Comparison of ENCODE assay signal across 8 mouse cellular contexts in genomic region chr2:72149059-72149458, GRCm38 (mm10).
DNase-seq lines count a peak whose midpoint lies in the region; ATAC-seq and TF ChIP-seq lines count a peak whose summit lies in the region.

No protein-coding gene starts in this region.

- no peak overlapping the region for H3K9ac ChIP-seq in forebrain, embryonic 14.5 days (ENCODE audit: low read length)
- H3K9ac ChIP-seq in forebrain, embryonic 12.5 days = no peak overlapping the region
- H3K9ac ChIP-seq in kidney, postnatal 0 days (ENCODE audit: low read depth, low read length) = no peak overlapping the region

- no peaks in the 10 kb centered on the region for H3K9me3 ChIP-seq in forebrain, embryonic 14.5 days (replicated peaks; ENCODE audit: control insufficient read depth, low read length)
- H3K9me3 ChIP-seq in forebrain, embryonic 12.5 days = no peaks in the 10 kb centered on the region
- H3K9me3 ChIP-seq in kidney, postnatal 0 days (replicated peaks; ENCODE audit: low read length) = no peaks in the 10 kb centered on the region

- no peaks in the 10 kb centered on the region for H3K36me3 ChIP-seq in forebrain, embryonic 14.5 days (ENCODE audit: control insufficient read depth, insufficient read depth, low read length)
- H3K36me3 ChIP-seq in forebrain, embryonic 12.5 days (replicated peaks) = no peaks in the 10 kb centered on the region
- H3K36me3 ChIP-seq in kidney, postnatal 0 days (ENCODE audit: insufficient read depth, low read length) = no peaks in the 10 kb centered on the region

- WGBS in forebrain, embryonic 14.5 days = 26% methylated on average over 4 of the region's 4 CpGs
- 32% methylated on average over 4 of the region's 4 CpGs for WGBS in forebrain, embryonic 12.5 days
- 25% methylated on average over 4 of the region's 4 CpGs for WGBS in kidney, postnatal 0 days

- H3K27me3 ChIP-seq in forebrain, embryonic 14.5 days (replicated peaks; ENCODE audit: control insufficient read depth, insufficient read depth, low read length) = no peaks in the 10 kb centered on the region
- no peaks in the 10 kb centered on the region for H3K27me3 ChIP-seq in forebrain, embryonic 12.5 days
- no peaks in the 10 kb centered on the region for H3K27me3 ChIP-seq in kidney, postnatal 0 days (ENCODE audit: insufficient read depth, low read length)

- ATAC-seq in forebrain, embryonic 14.5 days = no peak
- no peak for ATAC-seq in forebrain, embryonic 12.5 days (ENCODE audit: low FRiP score)
- ATAC-seq in kidney, postnatal 0 days (replicated peaks; ENCODE audit: low FRiP score, low read depth) = no peak

- no peak overlapping the region for H3K4me2 ChIP-seq in forebrain, embryonic 14.5 days (ENCODE audit: low read length)
- H3K4me2 ChIP-seq in forebrain, embryonic 12.5 days = no peak overlapping the region
- H3K4me2 ChIP-seq in kidney, postnatal 0 days (ENCODE audit: low read length) = peak overlapping the region; percentile 4; the same call in 1 of the 2 replicates

- no peak overlapping the region for H3K4me3 ChIP-seq in forebrain, embryonic 14.5 days (ENCODE audit: low read depth, low read length)
- H3K4me3 ChIP-seq in forebrain, embryonic 12.5 days (replicated peaks) = no peak overlapping the region
- no peak overlapping the region for H3K4me3 ChIP-seq in kidney, postnatal 0 days (replicated peaks; ENCODE audit: low read depth, low read length)

- DNase-seq in forebrain, embryonic 14.5 days (ENCODE audit: low spot score) = peak; percentile 88
- peak; percentile 91 for DNase-seq in testis, postnatal 10 days (ENCODE audit: low spot score)
- DNase-seq in testis, postnatal 14 days (ENCODE audit: low spot score) = no peak
- DNase-seq in embryo, embryonic 10 days (ENCODE audit: low spot score) = peak; percentile 44
- peak; percentile 88 for DNase-seq in kidney, postnatal 0 days (ENCODE audit: low spot score)
- peak; percentile 78 for DNase-seq in lung, postnatal 10 days
- peak; percentile 58 to 86 for DNase-seq in thymus, postnatal 10 days (ENCODE audit: low spot score in 2 of 2)

- peak; percentile 79 for TF ChIP-seq CTCF in kidney, postnatal 0 days (IDR thresholded peaks at IDR 0.05; ENCODE audit: low read depth)

- no peaks in the 10 kb centered on the region for H3K4me1 ChIP-seq in forebrain, embryonic 14.5 days (ENCODE audit: control insufficient read depth, insufficient read depth, low read length)
- no peaks in the 10 kb centered on the region for H3K4me1 ChIP-seq in forebrain, embryonic 12.5 days
- 0 out of 2 replicates have a peak, but pooled peaks cover 8% of the 10 kb centered on the region for H3K4me1 ChIP-seq in kidney, postnatal 0 days (replicated peaks; ENCODE audit: insufficient read depth, low read length)

- no peak overlapping the region for H3K27ac ChIP-seq in forebrain, embryonic 14.5 days (ENCODE audit: low read depth, low read length)
- no peak overlapping the region for H3K27ac ChIP-seq in forebrain, embryonic 12.5 days
- no peak overlapping the region for H3K27ac ChIP-seq in kidney, postnatal 0 days
